Mouse (Mus musculus) heart, adult 2 months (tissue): Measurements from ENCODE around the gene Acaca.

Experiments used
- CTCF ChIP-seq: fragments of 200-600 bp; IDR thresholded peaks from 2 replicates; pipeline ENCODE4 v1.8.1; 2022; ENCODE audit warnings: antibody characterized with exemption, mild to moderate bottlenecking, moderate library complexity
- EP300 ChIP-seq: fragments of 200-500 bp; IDR thresholded peaks from 2 replicates; pipeline ENCODE4 v1.6.1; 2011; ENCODE audit warnings: low read depth, low read length, control low read depth; ENCODE audit not compliant: insufficient read depth

DNA sequence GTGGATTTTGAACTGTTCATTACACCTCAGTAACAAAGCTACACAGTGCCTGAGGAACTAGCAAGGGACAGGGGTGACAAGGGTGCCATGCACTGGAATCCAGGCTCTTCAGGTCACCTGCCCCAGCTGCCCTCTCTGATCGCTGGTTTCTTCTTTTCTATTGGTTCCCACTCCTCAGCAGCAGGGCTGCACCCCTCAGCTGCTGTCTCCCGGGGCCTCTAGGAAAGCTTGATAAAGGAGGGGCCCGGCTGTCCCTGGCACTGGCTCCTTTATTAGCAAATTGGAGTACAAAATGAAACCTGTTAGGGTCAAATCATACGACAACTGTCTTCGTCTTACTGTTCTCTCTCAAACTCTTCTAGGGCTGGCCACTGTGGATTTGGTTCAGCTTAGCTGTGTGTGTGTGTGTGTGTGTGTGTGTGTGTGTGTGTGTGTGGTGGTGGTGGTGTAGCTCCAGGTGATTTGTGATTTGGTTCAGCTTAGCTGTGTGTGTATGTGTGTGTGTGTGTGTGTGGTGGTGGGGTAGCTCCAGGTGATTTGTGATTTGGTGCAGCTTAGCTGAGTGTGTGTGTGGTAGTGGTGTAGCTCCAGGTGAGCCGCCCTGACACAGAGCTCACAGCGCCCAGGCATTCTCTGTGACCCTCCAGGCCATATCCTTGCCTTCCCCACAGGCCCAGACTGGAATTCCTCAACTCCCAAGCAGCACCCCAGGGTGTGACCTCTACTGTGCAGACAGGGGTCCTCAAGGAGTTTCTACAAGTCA lies 281.6 kb downstream of the Acaca start:
- TF ChIP-seq CTCF, result no peak
- TF ChIP-seq EP300, result no peak
